Mouse (Mus musculus) adrenal gland, postnatal 10 days (tissue): Measurements from ENCODE around the gene Gfod2. TPM values are rescaled to one million over a fixed set of nuclear protein-coding genes. Genes with fewer than 3 reads are reported as not detected.
A peak's percentile ranks its signal among the peaks of the same experiment; 100 is the strongest.

ENCODE experiments used
- DNase-seq: peaks from one replicate; pipeline ENCODE4 v3.0.0; 2021; ENCODE audit warnings: mixed read lengths
- total RNA-seq, 2 experiments: library from RNA; stranded (reverse); gene quantifications; 2 replicates each; pipeline ENCODE4 v1.2.3; 2021

The Gfod2 gene
- total RNA-seq, 2 experiments from 2014 or later, result 7.5 to 12.8 TPM

DNA sequence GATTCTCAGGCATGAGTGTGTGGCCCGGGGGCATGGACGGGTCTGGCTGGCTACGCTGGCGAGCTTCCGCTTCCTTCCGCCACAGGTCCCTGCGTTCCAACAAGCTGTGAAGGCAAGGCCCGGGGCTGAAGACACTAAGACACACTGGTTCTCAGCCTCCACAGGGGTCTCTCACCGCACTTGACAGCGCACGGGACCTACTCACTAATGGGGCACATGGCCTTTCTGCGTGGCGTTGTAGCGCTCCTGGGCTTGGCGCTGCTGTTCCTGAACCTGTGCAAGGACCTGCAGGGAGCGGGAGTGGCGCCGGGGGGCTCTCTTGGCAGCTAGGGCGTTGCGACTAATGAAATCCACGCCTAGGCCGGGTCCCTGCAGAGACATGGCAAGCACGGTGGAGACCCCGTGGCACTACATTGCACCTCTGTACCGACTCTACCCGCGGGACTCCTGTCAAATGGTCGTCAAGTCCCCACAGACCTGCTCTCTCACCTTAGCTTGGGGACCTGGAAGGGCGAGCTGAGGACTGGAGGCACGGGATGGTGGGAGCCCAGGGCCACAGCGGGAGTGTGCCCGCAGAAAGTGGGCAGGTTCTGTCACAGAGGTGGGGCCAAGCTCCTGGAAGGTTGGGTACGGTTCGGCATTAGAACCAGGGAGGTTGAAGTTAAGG lies 54.2 kb downstream of the Gfod2 start:
- DNase-seq, result no peak

DNA sequence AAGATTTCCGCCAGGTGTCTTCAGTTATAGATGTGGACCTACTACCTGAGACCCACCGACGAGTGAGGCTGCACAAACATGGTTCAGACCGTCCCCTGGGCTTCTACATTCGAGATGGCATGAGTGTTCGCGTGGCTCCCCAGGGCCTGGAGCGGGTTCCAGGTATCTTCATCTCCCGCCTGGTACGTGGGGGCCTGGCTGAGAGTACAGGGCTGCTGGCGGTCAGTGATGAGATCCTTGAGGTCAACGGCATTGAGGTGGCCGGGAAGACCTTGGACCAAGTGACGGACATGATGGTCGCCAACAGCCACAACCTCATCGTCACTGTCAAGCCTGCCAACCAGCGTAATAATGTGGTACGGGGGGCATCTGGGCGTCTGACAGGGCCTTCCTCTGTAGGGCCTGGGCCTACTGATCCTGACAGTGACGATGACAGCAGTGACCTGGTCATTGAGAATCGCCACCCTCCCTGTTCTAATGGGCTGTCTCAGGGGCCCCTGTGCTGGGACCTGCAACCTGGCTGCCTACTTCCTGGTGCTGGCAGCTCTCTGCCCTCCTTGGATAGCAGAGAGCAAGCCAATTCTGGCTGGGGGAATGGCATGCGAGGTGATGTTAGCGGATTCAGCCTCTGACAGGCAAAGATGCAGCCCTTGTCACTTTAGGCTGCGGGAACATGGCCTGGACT lies 55.6 kb downstream of the Gfod2 start:
- no peak for DNase-seq

DNA sequence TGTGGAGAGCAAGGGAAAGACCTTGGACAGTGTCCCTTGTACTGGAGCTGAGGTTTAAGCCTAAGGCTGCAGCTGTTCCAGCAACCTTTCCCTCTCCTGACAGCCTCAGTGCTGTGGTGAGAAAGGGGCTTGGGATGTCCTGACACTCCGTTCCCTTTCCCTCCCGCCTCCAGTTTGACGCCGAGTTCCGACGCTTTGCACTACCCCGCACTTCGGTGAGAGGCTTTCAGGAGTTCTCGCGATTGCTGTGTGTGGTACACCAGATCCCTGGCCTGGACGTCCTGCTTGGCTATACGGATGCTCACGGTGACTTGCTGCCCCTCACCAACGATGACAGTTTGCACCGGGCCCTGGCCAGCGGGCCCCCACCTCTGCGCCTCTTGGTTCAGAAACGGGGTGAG lies 56.5 kb downstream of the Gfod2 start:
- DNase-seq, result no peak

DNA sequence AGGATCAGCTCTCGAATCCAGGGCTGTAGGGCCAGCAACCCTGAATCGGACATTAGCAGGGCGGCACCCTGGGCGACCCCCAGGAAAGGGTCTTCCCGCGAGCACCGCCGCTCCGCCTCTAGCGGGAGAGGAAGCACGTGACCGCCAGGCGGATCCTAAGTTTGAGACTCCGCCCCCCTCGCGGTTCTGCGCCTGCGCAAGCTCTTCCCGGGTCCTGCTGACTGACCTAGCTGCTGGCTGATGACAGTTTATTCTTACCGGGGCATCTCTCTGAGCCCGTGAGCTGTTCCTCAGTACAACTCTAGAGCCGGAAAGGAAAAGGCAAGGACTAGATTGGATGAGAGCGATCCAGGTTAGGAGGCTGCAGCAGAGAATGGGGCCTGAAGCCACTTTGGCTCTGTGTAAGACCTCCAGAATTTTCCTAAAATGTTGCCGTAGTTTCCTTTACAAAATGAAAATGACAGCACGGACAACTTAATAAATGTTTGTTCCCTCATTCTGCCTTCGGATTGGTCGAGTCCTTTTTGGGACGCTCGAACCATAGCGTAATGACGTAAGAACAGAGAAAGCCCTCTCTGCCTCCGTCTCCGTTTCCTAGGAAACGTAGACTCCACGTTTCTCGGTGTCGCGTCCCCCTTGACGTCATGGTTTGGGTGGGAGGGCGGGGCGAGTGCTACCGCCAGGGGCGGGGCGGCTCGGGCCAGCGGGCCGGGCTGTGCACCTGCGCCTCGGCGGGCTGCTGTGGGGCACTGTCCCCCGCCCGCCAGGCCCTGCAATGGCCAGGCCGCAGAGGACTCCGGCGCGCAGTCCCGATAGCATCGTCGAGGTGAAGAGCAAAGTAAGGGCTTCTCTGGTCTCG lies 57.3 kb downstream of the Gfod2 start, which contains the start of the genes Acd and Pard6a:
Acd (minus strand) TSS at position 137 of the 859 bp plus-strand sequence.
Pard6a (plus strand) TSS at position 183 of the 859 bp plus-strand sequence.
- peak; percentile 98 for DNase-seq

DNA sequence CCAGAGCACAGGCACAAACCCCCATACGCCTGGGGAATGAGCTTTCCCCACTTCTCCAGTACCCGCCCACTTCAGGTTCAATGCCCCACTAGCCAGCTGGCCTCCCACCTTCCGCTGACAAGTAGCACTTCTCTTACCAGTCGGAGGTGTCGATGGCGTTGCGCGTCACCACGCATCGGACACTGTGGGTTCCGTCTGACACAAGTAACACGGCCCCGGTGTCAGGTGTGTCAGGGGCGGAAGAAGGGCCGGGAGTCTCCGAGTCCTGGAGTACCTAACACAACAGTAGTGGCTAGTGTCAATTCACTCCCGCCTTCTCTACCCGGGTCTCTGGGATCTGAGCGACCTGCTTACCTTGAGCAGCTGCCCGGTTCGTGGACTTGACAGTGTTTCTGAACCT lies 57.9 kb downstream of the Gfod2 start:
- no peak for DNase-seq

DNA sequence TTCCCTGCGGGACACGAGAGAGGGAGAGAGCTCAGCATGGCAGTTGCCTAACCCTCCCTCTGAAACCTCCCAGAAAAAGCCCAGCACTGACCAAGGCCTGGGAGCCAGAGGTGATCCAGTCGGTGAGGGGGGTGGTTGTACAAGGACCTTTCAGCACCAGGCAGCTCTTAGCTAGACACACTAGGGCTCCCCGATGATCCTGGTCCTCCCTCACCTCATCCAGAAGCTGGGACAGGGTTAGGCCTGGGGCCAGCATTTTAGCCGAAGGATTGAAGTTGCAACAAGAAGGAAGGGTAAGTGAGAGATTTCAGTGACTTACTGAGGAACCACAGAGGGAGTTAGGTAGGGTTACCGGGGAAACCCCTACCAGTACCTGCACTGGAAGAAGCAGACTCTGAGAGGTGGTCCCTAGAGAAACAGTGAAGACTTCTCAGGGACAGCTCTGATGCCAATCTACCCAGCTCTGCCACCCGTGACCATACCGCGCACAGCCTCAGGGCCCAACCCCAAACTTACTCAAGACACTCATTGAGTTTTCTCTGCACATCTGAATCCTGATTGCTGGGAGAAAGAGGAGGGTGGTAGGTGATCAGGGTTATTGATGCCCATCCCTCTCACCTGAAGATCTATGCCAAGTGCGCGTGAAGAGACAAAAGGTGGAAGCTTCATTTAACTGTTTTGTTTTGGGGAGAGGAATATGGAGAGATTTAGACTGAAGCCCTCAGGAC lies 58.8 kb downstream of the Gfod2 start:
- DNase-seq, result no peak

DNA sequence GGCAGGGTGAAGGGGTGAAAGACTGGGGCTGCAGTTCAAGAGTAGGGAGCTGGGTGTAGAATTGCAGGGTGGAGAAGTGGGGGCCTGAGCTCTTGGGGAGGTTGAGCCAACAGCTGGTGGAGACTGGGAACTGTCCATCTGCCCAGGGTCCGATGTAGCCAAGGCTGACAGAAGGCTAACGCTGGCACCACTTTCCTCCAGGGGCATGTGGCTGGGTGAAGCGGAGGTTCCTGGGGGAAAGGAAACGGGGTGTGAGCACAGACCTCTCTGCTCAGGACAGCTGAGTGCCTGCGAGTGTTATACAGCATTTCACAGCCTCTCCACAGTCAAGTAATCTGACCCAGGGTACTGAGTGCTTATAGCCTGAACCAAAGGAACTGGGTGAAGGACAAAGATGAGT lies 59.7 kb downstream of the Gfod2 start:
- no peak for DNase-seq

DNA sequence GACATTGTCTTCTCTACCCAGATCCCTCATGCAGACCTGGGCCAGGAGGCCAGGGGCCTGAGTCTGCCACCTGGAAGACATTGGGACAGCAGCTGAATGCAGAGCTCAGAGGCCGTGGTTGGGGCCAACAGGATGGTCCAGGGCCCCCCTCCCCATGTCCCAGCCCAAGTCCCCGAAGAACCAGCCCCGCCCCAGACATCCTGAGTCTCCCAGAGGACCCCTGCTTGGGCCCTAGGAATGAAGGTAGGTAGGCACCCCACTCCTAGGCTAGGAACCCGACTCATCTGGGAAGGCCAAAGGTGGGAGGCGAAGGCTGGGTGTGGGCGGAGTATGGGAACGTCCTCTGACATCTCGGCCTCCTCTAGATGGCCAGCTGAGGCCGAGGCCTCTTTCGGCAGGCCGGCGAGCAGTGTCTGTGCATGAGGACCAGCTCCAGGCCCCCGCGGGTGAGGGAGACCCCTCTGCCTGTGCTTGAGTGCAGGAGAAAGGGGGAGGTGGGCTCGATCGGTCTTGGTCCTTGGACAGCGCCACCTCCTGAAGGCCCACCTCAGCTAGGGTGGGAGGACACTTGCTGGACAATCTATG lies 61.2 kb downstream of the Gfod2 start:
- DNase-seq, result no peak

DNA sequence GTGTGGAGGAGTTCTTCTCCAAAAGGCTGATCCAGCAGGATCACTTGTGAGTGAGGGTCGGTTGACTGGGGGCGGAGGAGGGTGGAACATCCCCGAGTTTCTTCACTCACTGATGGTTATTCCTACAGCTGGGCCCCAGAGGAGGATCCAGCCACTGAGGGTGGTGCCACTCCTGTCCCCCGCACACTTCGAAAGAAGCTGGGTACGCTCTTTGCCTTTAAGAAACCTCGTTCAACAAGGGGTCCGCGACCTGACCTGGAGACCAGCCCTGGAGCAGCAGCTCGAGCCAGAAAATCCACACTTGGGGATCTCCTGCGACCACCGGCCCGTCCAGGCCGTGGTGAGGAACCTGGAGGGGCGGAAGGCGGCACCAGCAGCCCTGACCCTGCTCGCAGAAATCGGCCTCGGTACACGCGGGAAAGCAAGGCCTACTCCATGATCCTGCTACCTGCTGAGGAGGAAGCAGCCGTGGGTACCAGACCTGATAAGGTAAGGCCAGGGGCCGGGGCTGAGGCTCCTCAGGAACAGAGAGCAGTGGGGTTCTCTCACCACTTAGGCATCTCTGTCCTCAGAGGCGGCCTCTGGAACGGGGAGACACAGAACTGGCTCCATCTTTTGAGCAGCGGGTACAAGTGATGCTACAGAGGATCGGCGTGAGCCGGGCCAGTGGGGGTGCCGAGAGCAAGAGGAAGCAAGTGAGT lies 63.2 kb downstream of the Gfod2 start:
- DNase-seq, result no peak

DNA sequence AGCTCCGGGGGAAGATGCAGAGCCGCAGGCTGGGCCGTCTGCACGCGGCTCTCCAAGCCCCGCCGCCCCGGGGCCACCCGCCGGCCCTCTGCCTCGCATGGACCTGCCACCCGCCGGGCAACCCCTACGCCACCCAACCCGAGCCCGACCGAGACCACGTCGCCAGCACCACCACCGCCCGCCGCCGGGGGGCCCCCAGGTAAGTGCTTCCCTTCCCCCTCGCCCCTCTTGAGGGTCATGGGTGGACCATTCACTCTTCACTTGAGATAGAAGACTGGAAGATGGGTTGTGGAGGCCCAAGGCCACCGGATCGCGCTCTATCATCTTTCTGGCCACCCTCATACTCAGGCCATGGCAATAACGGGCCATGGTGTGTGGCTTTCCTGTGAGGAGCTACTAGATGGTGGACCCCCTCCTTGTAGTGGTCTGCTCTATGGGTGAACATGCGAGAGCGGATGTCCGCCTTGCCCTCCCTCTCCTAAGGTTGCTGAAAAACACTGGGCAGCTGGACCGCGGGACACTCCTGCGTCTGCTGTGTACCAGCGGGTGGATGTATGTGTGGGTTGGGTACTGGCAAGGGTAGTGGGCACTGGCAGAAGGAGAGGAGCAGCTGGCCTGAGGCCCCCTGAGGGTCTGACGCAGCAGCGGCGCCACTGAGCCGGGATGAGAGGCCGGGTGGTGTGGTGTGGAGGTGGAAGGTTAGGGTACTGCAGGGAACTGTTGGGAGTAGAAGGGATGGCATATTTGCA lies 64.2 kb downstream of the Gfod2 start:
- no peak for DNase-seq

DNA sequence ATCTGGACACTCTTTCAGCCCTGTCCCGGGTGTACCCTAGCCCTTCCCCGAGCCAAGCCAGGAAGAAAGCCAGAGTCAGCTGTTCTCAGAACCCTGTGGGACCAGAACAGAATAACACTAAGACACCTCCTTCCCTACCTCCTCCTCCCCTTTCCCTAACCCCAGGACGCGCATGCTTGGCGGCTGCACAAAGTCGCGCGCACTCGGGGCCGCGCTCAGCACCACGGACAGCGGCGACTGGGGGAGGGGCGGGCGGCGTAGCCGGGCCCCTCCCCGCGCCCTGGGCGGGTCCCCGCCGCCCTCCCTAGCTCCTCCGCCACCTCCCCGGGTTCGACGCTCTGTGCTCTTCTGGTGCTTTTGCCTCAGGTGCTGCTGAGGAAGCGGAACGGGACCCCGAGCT lies 64.8 kb downstream of the Gfod2 start:
- DNase-seq, result peak; percentile 91

DNA sequence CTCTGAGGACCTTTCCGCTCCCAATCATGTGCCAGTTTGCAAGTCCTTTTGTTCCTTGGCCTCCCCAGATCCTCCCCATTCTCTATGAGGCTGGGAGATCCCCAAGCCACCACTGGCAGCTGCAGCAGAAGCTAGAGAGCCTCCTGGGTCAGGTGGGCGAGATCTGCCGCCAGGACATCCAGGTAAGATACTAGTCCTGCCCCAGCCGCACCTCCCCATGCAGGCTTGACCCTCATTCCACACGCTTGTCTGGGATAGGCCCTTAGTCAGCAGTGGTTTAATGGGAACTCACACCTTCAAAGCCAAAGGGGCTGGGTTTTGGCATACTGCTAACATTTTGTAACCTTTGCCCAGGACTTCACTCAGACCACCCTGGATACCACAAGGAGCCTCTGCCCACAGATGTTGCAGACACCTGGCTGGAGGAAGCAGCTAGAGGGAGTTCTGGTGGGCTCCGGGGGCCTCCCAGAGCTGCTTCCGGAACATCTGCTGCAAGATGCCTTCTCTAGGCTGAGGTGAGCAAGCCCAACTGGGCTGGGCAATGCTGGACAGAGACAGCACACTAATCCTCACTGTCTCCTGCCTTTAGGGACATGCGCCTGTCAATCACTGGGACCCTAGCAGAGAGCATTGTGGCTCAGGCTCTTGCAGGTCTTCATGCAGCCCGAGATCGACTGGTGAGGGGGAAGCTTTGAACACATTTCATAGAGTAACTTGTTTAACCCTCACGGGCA lies 65.8 kb downstream of the Gfod2 start:
- DNase-seq, result no peak

DNA sequence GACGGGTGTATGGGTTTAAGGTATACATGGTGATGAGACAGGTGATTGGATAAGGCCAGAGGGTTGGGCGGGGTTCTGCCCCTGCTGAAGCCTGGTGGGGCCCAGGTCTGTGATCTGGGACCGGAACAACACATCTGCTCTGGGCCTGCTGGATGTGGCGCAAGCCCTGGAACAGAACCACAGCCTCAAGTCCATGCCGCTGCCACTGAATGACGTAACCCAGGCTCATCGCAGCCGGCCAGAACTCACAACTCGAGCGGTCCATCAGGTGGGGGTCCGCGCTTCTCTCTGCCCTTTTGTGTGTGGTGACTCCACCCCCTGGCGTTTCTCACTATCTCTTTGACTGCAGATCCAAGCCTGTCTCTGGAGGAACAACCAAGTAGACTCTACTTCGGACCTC lies 67.5 kb downstream of the Gfod2 start:
- DNase-seq, result no peak

DNA sequence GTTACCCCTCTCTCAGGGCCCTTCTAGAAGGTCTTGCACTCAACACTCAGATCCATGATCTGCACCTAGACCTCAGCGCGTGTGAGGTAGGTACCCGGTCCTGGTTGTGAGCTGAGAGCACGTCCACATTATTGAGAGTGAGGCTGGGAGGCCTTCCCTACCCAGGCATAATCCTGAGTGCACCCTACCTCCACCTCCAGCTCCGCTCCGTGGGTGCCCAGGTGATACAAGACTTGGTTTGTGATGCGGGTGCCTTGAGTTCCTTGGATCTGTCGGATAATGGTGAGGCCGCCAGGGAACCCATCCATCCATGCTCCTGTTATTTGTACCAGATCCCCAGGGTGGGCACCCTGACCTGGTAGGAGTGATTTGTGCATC lies 68.5 kb downstream of the Gfod2 start:
- DNase-seq, result no peak

DNA sequence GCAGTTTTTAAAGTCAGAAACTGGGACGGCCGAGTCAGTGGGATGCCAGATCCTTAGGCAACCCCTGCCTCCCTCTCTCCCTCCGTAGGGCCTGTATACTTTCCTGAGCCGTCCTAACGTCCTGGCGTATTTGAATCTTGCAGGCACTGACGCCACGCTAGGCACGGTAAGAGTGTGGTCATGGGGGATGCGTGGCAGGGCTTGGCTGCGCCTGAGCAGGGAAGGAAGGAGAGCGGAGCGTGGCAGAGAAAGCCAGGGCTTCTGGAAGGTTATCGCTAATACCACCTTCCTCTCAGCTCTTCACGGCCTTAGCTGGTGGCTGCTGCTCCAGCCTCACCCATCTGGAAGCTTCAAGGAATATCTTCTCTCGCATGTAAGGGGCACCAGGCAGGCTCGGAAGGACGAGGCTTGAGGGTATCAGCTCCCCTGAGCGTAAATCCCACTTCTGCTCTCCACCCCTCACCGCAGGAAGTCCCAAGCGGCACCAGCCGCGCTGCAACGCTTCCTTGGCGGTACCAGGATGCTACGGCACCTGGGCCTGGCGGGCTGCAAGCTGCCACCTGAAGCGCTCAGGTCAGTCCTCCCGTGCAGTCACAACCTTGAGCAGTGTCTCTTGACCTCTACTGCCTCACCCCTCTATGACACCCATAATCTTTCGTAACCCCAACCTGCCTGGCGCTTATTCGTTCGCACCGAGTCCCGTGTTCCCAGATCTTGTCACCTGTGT lies 69.0 kb downstream of the Gfod2 start:
- no peak for DNase-seq

DNA sequence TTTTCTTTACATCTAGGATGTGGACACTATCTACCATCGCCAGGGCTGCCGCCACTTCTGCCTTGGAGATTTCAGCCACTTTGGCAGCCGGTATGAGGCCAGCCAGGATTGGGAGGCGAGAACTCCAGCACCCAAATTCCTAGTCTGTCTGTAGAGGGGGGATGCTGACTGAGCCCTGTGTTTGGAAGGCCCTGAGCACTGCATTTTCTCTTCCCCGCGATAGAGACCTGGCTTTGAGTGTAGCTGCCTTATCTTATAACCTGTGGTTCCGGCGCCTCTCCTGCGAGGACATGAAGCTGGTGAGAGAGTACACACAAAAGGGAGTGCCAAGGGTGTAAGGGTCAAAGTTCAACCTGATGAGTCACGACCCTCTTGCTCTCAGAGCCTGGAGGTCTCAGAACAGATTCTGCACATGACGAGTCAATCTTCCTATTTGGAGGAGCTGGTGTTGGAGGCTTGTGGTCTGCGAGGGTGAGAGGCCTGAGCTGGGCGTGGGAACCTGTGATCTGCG lies 70.2 kb downstream of the Gfod2 start:
- DNase-seq, result no peak

DNA sequence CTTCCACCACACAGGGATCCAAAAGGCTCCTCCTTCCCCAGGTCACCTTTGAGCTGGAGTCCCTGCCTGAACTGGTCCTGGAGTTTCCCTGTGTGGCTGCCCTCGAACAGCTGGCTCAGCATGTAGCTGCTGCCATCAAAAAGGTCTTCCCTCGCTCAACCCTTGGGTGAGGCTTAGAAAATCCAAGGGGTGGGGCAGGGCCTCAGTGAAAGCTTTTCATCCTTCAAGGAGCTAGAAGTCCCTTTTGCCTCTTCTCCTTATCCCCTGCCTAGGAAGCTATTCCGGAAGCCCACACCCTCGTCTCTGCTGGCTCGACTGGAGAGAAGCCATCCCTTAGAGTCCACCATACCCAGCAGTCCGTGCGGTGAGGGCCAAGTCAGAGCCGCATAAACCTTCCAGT lies 71.0 kb downstream of the Gfod2 start:
- no peak for DNase-seq

DNA sequence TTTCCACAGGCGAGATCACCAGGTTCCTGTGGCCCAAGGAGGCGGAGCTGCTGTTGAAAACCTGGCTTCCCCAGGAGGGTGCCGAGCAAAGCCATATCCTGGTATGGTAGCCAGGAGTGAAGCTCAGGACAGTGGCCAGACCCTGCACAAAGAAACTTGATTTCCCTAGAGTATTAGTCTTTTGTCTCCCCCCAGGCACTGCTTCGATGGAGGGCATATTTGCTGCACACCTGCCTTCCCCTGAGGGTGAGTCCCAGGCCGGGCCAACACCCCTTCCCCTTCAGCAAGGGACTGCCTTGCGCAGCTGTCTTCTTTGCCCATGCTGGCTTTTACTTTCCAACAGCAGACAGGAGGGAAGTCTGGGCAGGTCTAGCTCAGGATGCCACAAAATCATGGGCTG lies 71.9 kb downstream of the Gfod2 start:
- no peak for DNase-seq

DNA sequence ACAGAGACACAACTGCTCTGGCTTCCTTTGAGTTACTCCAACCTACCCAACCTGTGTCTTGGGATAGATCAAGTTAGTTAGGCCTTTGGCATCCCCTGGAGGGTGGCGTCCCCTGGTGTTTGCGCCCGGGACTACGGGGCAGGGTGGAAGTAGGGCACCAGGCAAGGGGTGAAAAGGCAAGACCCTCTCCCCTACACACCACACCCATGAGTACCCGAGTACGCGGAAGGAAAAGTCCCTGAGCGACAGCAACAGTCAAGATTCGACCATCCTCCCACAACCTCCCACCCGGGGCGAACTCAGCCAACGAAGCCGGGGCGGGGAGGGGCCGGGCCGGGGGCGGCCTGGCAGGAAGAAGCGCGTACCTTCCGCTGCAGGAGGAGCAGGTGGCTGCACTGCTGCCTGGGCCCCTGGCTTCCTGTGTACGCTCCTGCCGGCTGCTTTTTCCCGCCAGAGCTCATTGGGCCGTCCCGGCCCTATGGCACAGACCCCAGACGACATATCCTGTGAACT lies 72.6 kb downstream of the Gfod2 start, which contains the start of gene Carmil2:
Carmil2 (plus strand) TSS at position 479 of the 513 bp plus-strand sequence.
- peak; percentile 84 for DNase-seq
